Comparison of ENCODE assay signal across 20 mouse cellular contexts in the genomic region with DNA sequence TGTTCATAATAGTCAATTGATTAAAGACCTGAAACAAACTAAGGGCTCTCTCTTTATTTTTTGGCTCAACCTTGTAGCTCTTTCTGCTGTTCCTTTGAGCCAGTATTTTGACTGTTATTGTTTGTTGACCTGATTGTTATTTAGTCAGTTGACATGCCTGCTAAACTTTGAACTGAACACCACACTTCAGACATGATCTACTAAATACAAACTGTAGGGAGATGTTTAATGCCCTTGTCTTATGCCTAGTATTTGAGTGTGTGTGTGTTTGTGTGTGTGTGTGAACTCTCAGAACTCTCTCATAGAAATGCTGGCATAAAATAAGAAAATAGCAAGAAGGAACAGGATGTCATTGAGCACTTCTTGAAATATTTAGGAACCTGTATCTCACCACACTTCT. TPM values are rescaled to one million over a fixed set of nuclear protein-coding genes. Genes with fewer than 3 reads are reported as not detected.
"Had no signal": no experiment of that assay in that cellular context is flagged by ENCODE, and none has a peak within 500 bp of the region (broad histone marks: within the 10 kb centered on the region; RNA-seq: fewer than 3 reads in every experiment).

No protein-coding gene starts in this region.

- H3K27me3 ChIP-seq: kidney, embryonic 15.5 days; limb, embryonic 13.5 days; liver, embryonic 12.5 days; liver, embryonic 15.5 days; lung, embryonic 15.5 days; megakaryocyte, embryonic 14.5 days; neural tube, embryonic 12.5 days; neural tube, embryonic 15.5 days; stomach, embryonic 15.5 days had no signal

- H3K27ac ChIP-seq: kidney, embryonic 15.5 days; limb, embryonic 10.5 days; limb, embryonic 13.5 days; liver, embryonic 12.5 days; liver, embryonic 15.5 days; lung, embryonic 15.5 days; neural tube, embryonic 12.5 days; neural tube, embryonic 15.5 days; stomach, embryonic 15.5 days had no signal

- H3K9ac ChIP-seq: kidney, embryonic 15.5 days; limb, embryonic 13.5 days; liver, embryonic 12.5 days; liver, embryonic 15.5 days; lung, embryonic 15.5 days; neural tube, embryonic 12.5 days; neural tube, embryonic 15.5 days; stomach, embryonic 15.5 days had no signal

- H3K4me3 ChIP-seq: kidney, embryonic 15.5 days; limb, embryonic 10.5 days; limb, embryonic 13.5 days; liver, embryonic 12.5 days; liver, embryonic 15.5 days; lung, embryonic 15.5 days; megakaryocyte, embryonic 14.5 days; midbrain, embryonic 10.5 days; neural tube, embryonic 12.5 days; neural tube, embryonic 15.5 days; stomach, embryonic 15.5 days had no signal

- H3K36me3 ChIP-seq: kidney, embryonic 15.5 days; limb, embryonic 10.5 days; limb, embryonic 13.5 days; liver, embryonic 12.5 days; liver, embryonic 15.5 days; lung, embryonic 15.5 days; midbrain, embryonic 10.5 days; neural tube, embryonic 12.5 days; neural tube, embryonic 15.5 days; stomach, embryonic 15.5 days had no signal

- H3K4me1 ChIP-seq: kidney, embryonic 15.5 days; limb, embryonic 10.5 days; limb, embryonic 13.5 days; liver, embryonic 12.5 days; liver, embryonic 15.5 days; lung, embryonic 15.5 days; megakaryocyte, embryonic 14.5 days; neural tube, embryonic 12.5 days; neural tube, embryonic 15.5 days; stomach, embryonic 15.5 days had no signal

- ATAC-seq: liver, embryonic 12.5 days had no signal

- H3K4me2 ChIP-seq: kidney, embryonic 15.5 days; limb, embryonic 13.5 days; liver, embryonic 12.5 days; liver, embryonic 15.5 days; lung, embryonic 15.5 days; neural tube, embryonic 12.5 days; neural tube, embryonic 15.5 days; stomach, embryonic 15.5 days had no signal

- H3K9me3 ChIP-seq: kidney, embryonic 15.5 days; limb, embryonic 10.5 days; limb, embryonic 13.5 days; liver, embryonic 12.5 days; liver, embryonic 15.5 days; lung, embryonic 15.5 days; megakaryocyte, embryonic 14.5 days; midbrain, embryonic 10.5 days; neural tube, embryonic 12.5 days; neural tube, embryonic 15.5 days; stomach, embryonic 15.5 days had no signal

- DNase-seq: kidney, adult 8-10 months; kidney, postnatal 10 days; kidney, postnatal 36 days; liver; lung, adult 18-20 months; lung, postnatal 10 days; right cerebral cortex, postnatal 14 days; right cerebral cortex, postnatal 4 days; thymus, postnatal 25 days had no signal

RNA-seq across cellular contexts. Expression of a gene that starts 0.4 kb away (rescaled TPM):
- polyA plus RNA-seq: kidney, embryonic 15.5 days; limb, embryonic 10.5 days; limb, embryonic 13.5 days; liver, embryonic 12.5 days; liver, embryonic 15.5 days had no signal
